Mouse (Mus musculus): ENCODE data around the gene Agbl1. TPM values are rescaled to one million over a fixed set of nuclear protein-coding genes. Genes with fewer than 3 reads are reported as not detected.

Agbl1 gene
- polyA plus RNA-seq, 1 experiment from 2014 or later: 0.16 TPM

- Histone ChIP-seq H3K36me3 (ENCODE audit: control insufficient read depth, insufficient read depth, low read length) (no peaks in the 10 kb centered on the region), H3K4me2 (ENCODE audit: low read length) (no peak overlapping the region), H3K4me1 (ENCODE audit: control insufficient read depth, insufficient read depth, low read depth, low read length) (no peaks in the 10 kb centered on the region), H3K27me3 (replicated peaks; ENCODE audit: control insufficient read depth, insufficient read depth, low read length) (no peaks in the 10 kb centered on the region), H3K9me3 (ENCODE audit: control insufficient read depth, low read length) (no peaks in the 10 kb centered on the region), H3K4me3 (ENCODE audit: low read length) (no peak overlapping the region), H3K9ac (ENCODE audit: low read depth, low read length) (no peak overlapping the region), H3K27ac (ENCODE audit: low read depth, low read length) (no peak overlapping the region)
- WGBS: 12% methylated on average over 1 of the region's 1 CpGs
- ATAC-seq: no peak
These were observed 559.0 kb downstream of the Agbl1 start for GRCm38 (mm10) chr7:76788561-76789306.

GRCm38 (mm10) chr7:76790041-76790440, 560.4 kb downstream of the Agbl1 start:
- Histone ChIP-seq H3K36me3 (ENCODE audit: control insufficient read depth, insufficient read depth, low read length) (no peaks in the 10 kb centered on the region), H3K27ac (ENCODE audit: low read depth, low read length) (no peak overlapping the region), H3K9me3 (ENCODE audit: control insufficient read depth, low read length) (no peaks in the 10 kb centered on the region), H3K4me3 (ENCODE audit: low read length) (no peak overlapping the region), H3K9ac (ENCODE audit: low read depth, low read length) (no peak overlapping the region), H3K4me1 (ENCODE audit: control insufficient read depth, insufficient read depth, low read depth, low read length) (no peaks in the 10 kb centered on the region), H3K4me2 (ENCODE audit: low read length) (no peak overlapping the region), H3K27me3 (replicated peaks; ENCODE audit: control insufficient read depth, insufficient read depth, low read length) (no peaks in the 10 kb centered on the region)
- WGBS: 67% methylated on average over 2 of the region's 2 CpGs
- ATAC-seq: no peak

- 72% methylated on average over 4 of the region's 4 CpGs for WGBS
These were observed 561.6 kb downstream of the Agbl1 start for GRCm38 (mm10) chr7:76791247-76791646.

DNA sequence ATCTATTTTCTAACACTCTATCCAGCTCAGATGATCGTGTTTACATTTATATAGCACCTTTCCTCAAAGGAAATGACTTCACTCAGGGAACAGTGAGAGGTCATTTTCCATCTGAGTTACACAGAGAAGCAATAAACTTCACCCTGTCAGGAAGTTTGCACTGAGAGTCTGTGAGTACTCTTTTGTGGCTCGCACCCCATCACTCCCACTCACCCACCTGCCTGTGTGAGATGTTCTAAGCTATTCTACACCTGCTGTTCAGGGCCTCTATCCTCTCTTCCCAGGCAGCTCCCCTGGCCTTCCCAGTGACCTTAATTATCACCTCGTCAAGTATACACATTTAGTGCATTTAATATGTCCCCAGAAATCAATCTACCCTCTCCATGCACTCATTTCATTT, 580.3 kb downstream of the Agbl1 start:
- Histone ChIP-seq H3K4me2 (ENCODE audit: low read length) (no peak overlapping the region), H3K9ac (ENCODE audit: low read depth, low read length) (no peak overlapping the region), H3K9me3 (ENCODE audit: control insufficient read depth, low read length) (no peaks in the 10 kb centered on the region), H3K4me1 (ENCODE audit: control insufficient read depth, insufficient read depth, low read depth, low read length) (no peaks in the 10 kb centered on the region), H3K4me3 (ENCODE audit: low read length) (no peak overlapping the region), H3K27ac (ENCODE audit: low read depth, low read length) (no peak overlapping the region), H3K27me3 (replicated peaks; ENCODE audit: control insufficient read depth, insufficient read depth, low read length) (no peaks in the 10 kb centered on the region), H3K36me3 (ENCODE audit: control insufficient read depth, insufficient read depth, low read length) (no peaks in the 10 kb centered on the region)
- WGBS: 72% methylated on average over 3 of the region's 3 CpGs
- no peak for ATAC-seq

More at GRCm38 (mm10) chr7:76791247-76791646, 561.6 kb downstream of the Agbl1 start:
- Histone ChIP-seq H3K4me2 (ENCODE audit: low read length) (no peak overlapping the region), H3K27ac (ENCODE audit: low read depth, low read length) (no peak overlapping the region), H3K9ac (ENCODE audit: low read depth, low read length) (no peak overlapping the region), H3K4me3 (ENCODE audit: low read length) (no peak overlapping the region), H3K9me3 (ENCODE audit: control insufficient read depth, low read length) (no peaks in the 10 kb centered on the region), H3K36me3 (ENCODE audit: control insufficient read depth, insufficient read depth, low read length) (no peaks in the 10 kb centered on the region), H3K4me1 (ENCODE audit: control insufficient read depth, insufficient read depth, low read depth, low read length) (no peaks in the 10 kb centered on the region), H3K27me3 (replicated peaks; ENCODE audit: control insufficient read depth, insufficient read depth, low read length) (no peaks in the 10 kb centered on the region)
- no peak for ATAC-seq

DNA sequence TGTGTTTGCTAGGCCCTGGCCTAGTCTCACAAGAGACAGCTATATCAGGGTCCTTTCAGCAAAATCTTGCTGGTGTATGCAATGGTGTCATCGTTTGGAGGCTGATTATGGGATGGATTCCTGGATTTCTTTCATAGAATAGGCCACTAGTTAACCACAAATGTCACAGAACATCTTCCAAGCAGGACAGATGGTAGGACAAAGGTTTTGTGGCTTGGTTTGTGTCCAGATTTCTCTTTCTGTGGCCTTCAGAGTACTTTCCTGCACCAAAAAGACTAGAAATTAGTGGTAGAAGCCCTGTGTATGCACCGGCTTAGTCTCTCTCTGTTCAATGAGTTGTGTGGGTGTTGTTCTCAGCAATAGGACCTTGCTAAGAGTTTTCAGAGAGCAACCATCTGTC, 590.9 kb downstream of the Agbl1 start:
- Histone ChIP-seq H3K9me3 (ENCODE audit: control insufficient read depth, low read length) (no peaks in the 10 kb centered on the region), H3K4me2 (ENCODE audit: low read length) (no peak overlapping the region), H3K4me3 (ENCODE audit: low read length) (no peak overlapping the region), H3K4me1 (ENCODE audit: control insufficient read depth, insufficient read depth, low read depth, low read length) (no peaks in the 10 kb centered on the region), H3K36me3 (ENCODE audit: control insufficient read depth, insufficient read depth, low read length) (no peaks in the 10 kb centered on the region), H3K9ac (ENCODE audit: low read depth, low read length) (no peak overlapping the region), H3K27ac (ENCODE audit: low read depth, low read length) (no peak overlapping the region), H3K27me3 (replicated peaks; ENCODE audit: control insufficient read depth, insufficient read depth, low read length) (no peaks in the 10 kb centered on the region)
- ATAC-seq: no peak
- 82% methylated on average over 2 of the region's 2 CpGs for WGBS

GRCm38 (mm10) chr7:76842146-76842545, 612.5 kb downstream of the Agbl1 start:
- Histone ChIP-seq H3K27ac (ENCODE audit: low read depth, low read length) (no peak overlapping the region), H3K4me2 (ENCODE audit: low read length) (no peak overlapping the region)
- WGBS: 91% methylated on average over 3 of the region's 3 CpGs

GRCm38 (mm10) chr7:76889416-76890209, 659.9 kb downstream of the Agbl1 start:
- Histone ChIP-seq H3K27ac (ENCODE audit: low read depth, low read length) (peak overlapping the region; percentile 39), H3K4me1 (ENCODE audit: control insufficient read depth, insufficient read depth, low read depth, low read length) (peaks cover 5% of the 10 kb centered on the region; the same call in 1 of the 2 replicates), H3K9me3 (ENCODE audit: control insufficient read depth, low read length) (no peaks in the 10 kb centered on the region), H3K27me3 (replicated peaks; ENCODE audit: control insufficient read depth, insufficient read depth, low read length) (no peaks in the 10 kb centered on the region; the same call in 1 of the 2 replicates), H3K9ac (ENCODE audit: low read depth, low read length) (peak overlapping the region; percentile 62), H3K4me3 (ENCODE audit: low read length) (peak overlapping the region; percentile 37), H3K4me2 (ENCODE audit: low read length) (peak overlapping the region; percentile 70), H3K36me3 (ENCODE audit: control insufficient read depth, insufficient read depth, low read length) (no peaks in the 10 kb centered on the region)
- ATAC-seq: peak; percentile 86
- WGBS: 14% methylated on average over 22 of the region's 22 CpGs

More at GRCm38 (mm10) chr7:76842146-76842545, 612.5 kb downstream of the Agbl1 start:
- Histone ChIP-seq H3K9ac (ENCODE audit: low read depth, low read length) (no peak overlapping the region), H3K4me3 (ENCODE audit: low read length) (no peak overlapping the region), H3K4me1 (ENCODE audit: control insufficient read depth, insufficient read depth, low read depth, low read length) (no peaks in the 10 kb centered on the region), H3K27me3 (replicated peaks; ENCODE audit: control insufficient read depth, insufficient read depth, low read length) (no peaks in the 10 kb centered on the region), H3K36me3 (ENCODE audit: control insufficient read depth, insufficient read depth, low read length) (no peaks in the 10 kb centered on the region), H3K9me3 (ENCODE audit: control insufficient read depth, low read length) (no peaks in the 10 kb centered on the region)
- ATAC-seq: no peak

GRCm38 (mm10) chr7:76904096-76904495, 674.4 kb downstream of the Agbl1 start:
- Histone ChIP-seq H3K4me1 (ENCODE audit: control insufficient read depth, insufficient read depth, low read depth, low read length) (no peaks in the 10 kb centered on the region), H3K9ac (ENCODE audit: low read depth, low read length) (no peak overlapping the region), H3K4me3 (ENCODE audit: low read length) (no peak overlapping the region), H3K27me3 (replicated peaks; ENCODE audit: control insufficient read depth, insufficient read depth, low read length) (no peaks in the 10 kb centered on the region), H3K36me3 (ENCODE audit: control insufficient read depth, insufficient read depth, low read length) (no peaks in the 10 kb centered on the region), H3K27ac (ENCODE audit: low read depth, low read length) (no peak overlapping the region), H3K4me2 (ENCODE audit: low read length) (no peak overlapping the region), H3K9me3 (ENCODE audit: control insufficient read depth, low read length) (no peaks in the 10 kb centered on the region)
- WGBS: 86% methylated on average over 1 of the region's 1 CpGs
- no peak for ATAC-seq

- Histone ChIP-seq H3K4me1 (ENCODE audit: control insufficient read depth, insufficient read depth, low read depth, low read length) (no peaks in the 10 kb centered on the region), H3K9ac (ENCODE audit: low read depth, low read length) (no peak overlapping the region), H3K27me3 (replicated peaks; ENCODE audit: control insufficient read depth, insufficient read depth, low read length) (no peaks in the 10 kb centered on the region), H3K27ac (ENCODE audit: low read depth, low read length) (no peak overlapping the region), H3K4me2 (ENCODE audit: low read length) (no peak overlapping the region), H3K9me3 (ENCODE audit: control insufficient read depth, low read length) (no peaks in the 10 kb centered on the region), H3K36me3 (ENCODE audit: control insufficient read depth, insufficient read depth, low read length) (no peaks in the 10 kb centered on the region), H3K4me3 (ENCODE audit: low read length) (no peak overlapping the region)
- 86% methylated on average over 5 of the region's 5 CpGs for WGBS
- ATAC-seq: no peak
These were observed 682.0 kb downstream of the Agbl1 start for GRCm38 (mm10) chr7:76911672-76912071.

Measured in hindbrain, embryonic 16.5 days (tissue).